Mouse (Mus musculus) bone marrow, adult 2 months (tissue): ENCODE results near the gene Phc2.
A peak's percentile ranks its signal among the peaks of the same experiment; 100 is the strongest.

Experiments
- CTCF ChIP-seq: fragments of 200-500 bp; IDR thresholded peaks from 2 replicates; pipeline ENCODE4 v1.5.1; 2011; ENCODE audit warnings: low read length, control low read depth; ENCODE audit not compliant: control insufficient read depth, insufficient read depth
- POLR2A ChIP-seq: fragments of 200-500 bp; IDR thresholded peaks from 2 replicates; pipeline ENCODE4 v1.6.1; 2011; ENCODE audit warnings: low read depth, mild to moderate bottlenecking, control low read depth, low read length, borderline replicate concordance; ENCODE audit not compliant: control insufficient read depth

DNA sequence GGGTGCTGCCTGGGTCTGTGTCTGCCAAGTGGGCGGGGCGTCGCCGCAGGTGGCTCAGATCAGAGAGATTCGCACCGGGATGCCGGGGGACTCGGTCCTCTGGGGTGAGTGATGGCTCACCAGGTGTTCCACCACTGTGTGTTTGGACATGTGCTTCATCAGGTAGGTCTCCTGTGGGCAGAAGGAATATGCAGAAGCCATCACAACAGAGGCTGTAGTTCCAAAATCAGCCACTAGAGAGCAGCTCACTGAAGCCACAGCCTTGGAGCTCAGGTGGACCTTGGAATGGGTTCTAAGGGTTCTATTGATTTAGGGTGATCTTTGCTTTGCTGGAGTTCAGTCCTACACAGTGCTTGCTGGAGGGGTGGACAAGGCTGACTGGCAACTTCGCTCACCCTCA lies 120.0 kb downstream of the Phc2 start:
- TF ChIP-seq POLR2A, result no peak
- peak; percentile 51; the same call in 1 of the 2 replicates for TF ChIP-seq CTCF
